Mouse (Mus musculus) liver, embryonic 14.5 days (tissue): ENCODE data around the gene Abr. TPM values are rescaled to one million over a fixed set of nuclear protein-coding genes. Genes with fewer than 3 reads are reported as not detected.

Experiments used
- ATAC-seq: fragments of 200-750 bp; cut with Nextera tagmentation; 2 replicates; pipeline ENCODE4 v1.8.0; 2017; ENCODE audit warnings: moderate number of reproducible peaks, mild to moderate bottlenecking, moderate library complexity; ENCODE audit not compliant: insufficient read depth
- DNase-seq, 3 experiments: peaks; one replicate each; pipeline ENCODE4 v3.0.0-alpha.2; 2012 to 2013; ENCODE audit warnings: low read depth in 3 of 3, low spot score in 3 of 3
- H3K27ac ChIP-seq: fragments of 300-500 bp; sonication (generic); 2 replicates; pipeline ENCODE4 v1.5.1; 2014; ENCODE audit warnings: moderate library complexity, mild to moderate bottlenecking, control low read depth, inconsistent platforms
- H3K27me3 ChIP-seq: fragments of 300-500 bp; sonication (generic); 2 replicates; pipeline ENCODE4 v1.6.1; 2014; ENCODE audit warnings: mild to moderate bottlenecking, low read length, moderate library complexity; ENCODE audit not compliant: control insufficient read depth, insufficient read depth
- H3K36me3 ChIP-seq: fragments of 300-500 bp; sonication (generic); replicated peaks from 2 replicates; pipeline ENCODE4 v1.6.1; 2014; ENCODE audit warnings: low read depth; ENCODE audit not compliant: control insufficient read depth, insufficient read depth
- H3K4me1 ChIP-seq, 2 experiments: fragments of 200-500 bp in 1 of 2; fragments of 300-500 bp in 1 of 2; sonication (generic) in 1 of 2; replicated peaks; 2 replicates each; pipeline ENCODE4 v1.6.1; 2012 to 2014; ENCODE audit warnings: antibody characterized with exemption in 1 of 2, inconsistent platforms in 1 of 2, low read length in 1 of 2; ENCODE audit not compliant: control insufficient read depth in 2 of 2, insufficient read depth in 2 of 2
- H3K4me2 ChIP-seq: fragments of 300-500 bp; sonication (generic); 2 replicates; pipeline ENCODE4 v1.6.1; 2014; ENCODE audit warnings: low read depth, mild to moderate bottlenecking, control low read depth, moderate library complexity
- H3K4me3 ChIP-seq, 2 experiments: fragments of 200-500 bp in 1 of 2; fragments of 300-500 bp in 1 of 2; sonication (generic) in 1 of 2; 2 replicates each; pipeline ENCODE4 v1.5.1; 2012 to 2014; ENCODE audit warnings: low read depth in 2 of 2, low read length in 2 of 2, mild to moderate bottlenecking in 2 of 2, control low read depth in 1 of 2, inconsistent platforms in 1 of 2, moderate library complexity in 1 of 2; ENCODE audit not compliant: insufficient read depth in 1 of 2
- H3K9ac ChIP-seq: fragments of 300-500 bp; sonication (generic); replicated peaks from 2 replicates; pipeline ENCODE4 v1.6.1; 2014; ENCODE audit warnings: mild to moderate bottlenecking, control low read depth, moderate library complexity
- H3K9me3 ChIP-seq: fragments of 300-500 bp; sonication (generic); 2 replicates; pipeline ENCODE4 v1.6.1; 2016; ENCODE audit warnings: low read length, mixed read lengths; ENCODE audit not compliant: control insufficient read depth
- CTCF ChIP-seq: IDR thresholded peaks from 2 replicates; pipeline ENCODE4 v1.5.1; 2016; ENCODE audit warnings: antibody characterized with exemption, low read depth, control low read depth
- EP300 ChIP-seq: IDR thresholded peaks from 2 replicates; pipeline ENCODE4 v1.6.1; 2016; ENCODE audit warnings: antibody characterized with exemption, low read depth
- WGBS: fragments of 180-500 bp; shearing (Covaris S2); extraction: QIAGEN DNeasy Blood & Tissue Kit; methylation state at CpG from one replicate; pipeline ENCODE4 v1.1.7; 2014; ENCODE audit not compliant: insufficient replicate concordance; 5-methylcytosine and 5-hydroxymethylcytosine counted together
- polyA plus RNA-seq, 2 experiments: library from polyadenylated mRNA; depleted of rRNA in 1 of 2; stranded (reverse) in 1 of 2; unstranded in 1 of 2; fragments of >200 nt; fragmentation: Nextera tagmentation in 1 of 2; extraction: Ambion mirVana in 1 of 2; gene quantifications; 2 replicates each; pipeline versions ENCODE4 v1.2.1 to v1.2.3; 2012 to 2014

The Abr gene
- polyA plus RNA-seq, 2 experiments = 2.3 to 3.3 TPM

DNA sequence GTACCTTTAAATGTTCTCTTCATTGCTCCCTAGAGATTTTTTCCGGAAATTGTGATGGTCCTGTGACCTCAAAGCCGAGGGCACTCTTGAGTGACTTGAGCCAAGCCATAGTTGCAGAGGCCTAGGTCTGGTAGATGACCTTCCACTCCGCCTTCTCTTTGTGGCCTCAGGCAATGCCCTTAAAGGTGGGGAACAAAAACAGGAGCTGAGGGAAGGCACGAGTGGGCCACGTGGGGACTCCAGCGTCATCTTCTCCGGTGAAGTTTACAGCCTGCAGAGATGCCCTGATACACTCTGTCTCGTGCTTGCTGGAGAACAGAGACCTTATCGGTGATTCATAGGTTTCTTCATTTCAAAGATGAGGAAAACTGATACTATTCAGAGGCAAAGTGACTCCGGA lies 2.0 kb upstream of the Abr start:
- no peak overlapping the region for H3K9ac ChIP-seq
- H3K4me1 ChIP-seq = no peaks in the 10 kb centered on the region
- H3K9me3 ChIP-seq = no peaks in the 10 kb centered on the region
- H3K4me2 ChIP-seq = no peak overlapping the region
- H3K27me3 ChIP-seq = peaks cover 40% of the 10 kb centered on the region
- H3K36me3 ChIP-seq = no peaks in the 10 kb centered on the region
- no peak overlapping the region for H3K4me3 ChIP-seq
- no peak overlapping the region for H3K27ac ChIP-seq
- TF ChIP-seq CTCF (no peak), EP300 (no peak)
- ATAC-seq = no peak
- no peak for DNase-seq
- 44% methylated on average over 10 of the region's 10 CpGs for WGBS

DNA sequence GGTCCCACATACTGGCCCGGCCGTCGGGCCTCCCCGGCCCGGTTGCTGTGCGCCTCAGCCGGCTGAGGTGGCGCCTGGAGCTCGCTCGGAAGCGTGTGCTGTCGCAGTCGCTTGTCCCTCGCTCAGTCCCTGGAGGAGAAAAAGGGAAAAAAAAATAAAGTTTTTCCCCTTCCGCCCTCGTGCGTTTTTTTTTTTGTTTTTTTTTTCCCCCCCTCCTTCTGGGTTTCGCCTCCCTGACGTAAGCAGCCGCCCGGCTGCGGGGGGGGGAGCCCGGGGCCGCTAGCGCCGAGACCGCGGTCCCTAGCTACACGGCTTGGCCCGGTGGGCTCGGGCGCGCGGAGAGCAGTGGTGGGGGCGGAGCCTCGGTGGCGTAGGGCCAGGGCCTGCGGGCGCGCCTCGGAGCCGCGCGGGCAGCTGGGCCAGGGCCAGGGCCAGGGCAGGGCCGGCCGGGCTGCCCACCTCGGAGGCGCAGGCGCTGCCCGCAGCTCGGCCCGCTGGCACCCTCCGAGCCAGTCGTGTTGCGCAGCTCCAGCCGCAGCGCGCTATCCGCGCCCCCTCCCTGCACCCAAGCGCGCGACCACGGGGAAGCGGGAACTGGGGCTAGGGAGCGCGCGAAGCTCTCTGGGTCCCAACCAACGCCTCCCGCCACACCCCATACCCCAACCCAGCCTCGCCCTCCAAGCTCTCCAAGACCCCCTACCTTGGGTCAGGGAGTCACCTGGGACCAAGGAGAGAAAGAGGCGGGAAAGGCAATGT lies 1.3 kb upstream of the Abr start:
- H3K4me3 ChIP-seq = peak overlapping the region; percentile 45 to 50
- H3K27ac ChIP-seq = no peak overlapping the region
- TF ChIP-seq EP300 = no peak
- TF ChIP-seq CTCF = no peak
- H3K36me3 ChIP-seq = no peaks in the 10 kb centered on the region
- WGBS = 2% methylated on average over 68 of the region's 72 CpGs
- H3K4me2 ChIP-seq = peak overlapping the region; percentile 59
- H3K4me1 ChIP-seq = no peaks in the 10 kb centered on the region
- no peak for ATAC-seq
- DNase-seq = no peak
- H3K9me3 ChIP-seq = no peaks in the 10 kb centered on the region
- no peak overlapping the region for H3K9ac ChIP-seq
- H3K27me3 ChIP-seq = peaks cover 40% of the 10 kb centered on the region

DNA sequence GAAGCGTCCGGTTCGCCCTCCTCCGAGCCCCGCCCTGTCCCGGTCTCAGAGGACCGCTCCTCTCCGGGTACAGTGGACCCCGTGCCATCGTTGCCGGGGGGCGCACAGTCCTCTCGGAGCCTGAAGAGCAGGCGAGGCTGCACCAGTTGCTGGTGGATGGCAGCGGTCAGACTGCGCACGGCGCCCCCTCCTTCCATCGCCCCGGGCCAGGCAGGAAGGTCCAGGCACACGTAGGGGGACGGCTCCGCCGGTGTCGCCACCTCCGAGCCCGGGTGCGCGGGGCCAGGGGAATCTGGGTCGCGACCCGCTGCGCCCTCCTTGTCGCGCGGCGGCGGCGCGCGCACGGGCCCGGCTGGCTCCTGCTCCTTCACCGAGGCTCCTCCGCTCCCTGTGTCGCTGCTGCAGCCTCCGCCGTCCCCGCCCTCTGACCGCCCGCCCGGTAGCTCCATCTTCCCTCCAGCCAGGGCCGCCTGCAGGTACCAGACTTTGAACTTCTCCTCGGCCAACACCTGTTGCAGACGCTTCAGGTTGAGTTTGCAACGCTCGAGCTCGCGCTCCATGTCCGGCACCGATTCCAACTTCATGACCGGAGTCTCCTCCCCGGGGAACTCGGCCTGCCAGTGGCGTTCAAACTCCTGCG lies 572 bp upstream of the Abr start:
- H3K9me3 ChIP-seq = no peaks in the 10 kb centered on the region
- H3K4me2 ChIP-seq = peak overlapping the region; percentile 59
- H3K27ac ChIP-seq = no peak overlapping the region
- under 1% methylated on average over 60 of the region's 66 CpGs for WGBS
- TF ChIP-seq CTCF (no peak), EP300 (no peak)
- H3K27me3 ChIP-seq = peaks cover 40% of the 10 kb centered on the region
- H3K4me1 ChIP-seq = no peaks in the 10 kb centered on the region
- no peaks in the 10 kb centered on the region for H3K36me3 ChIP-seq
- no peak for ATAC-seq
- no peak for DNase-seq
- H3K4me3 ChIP-seq = peak overlapping the region; percentile 45 to 50
- H3K9ac ChIP-seq = no peak overlapping the region

DNA sequence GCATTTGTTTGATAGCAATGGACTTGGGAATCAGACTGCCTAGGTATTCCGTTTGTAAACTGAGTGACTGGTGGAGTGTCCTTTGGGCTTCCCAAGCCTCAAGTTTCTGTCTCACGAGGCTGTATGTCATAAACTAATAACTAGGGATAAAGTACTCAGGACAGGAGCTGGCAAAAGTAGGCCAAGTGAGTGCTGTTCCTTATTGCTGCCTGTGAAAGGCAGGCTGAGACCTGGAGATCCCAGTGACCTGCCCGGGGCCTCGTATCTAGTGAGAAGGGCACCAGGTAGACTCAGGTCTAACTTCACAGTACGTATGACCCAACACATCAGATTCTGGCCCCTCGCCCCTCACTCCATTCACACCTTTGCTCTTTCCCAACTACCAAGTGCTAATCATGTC lies 4.0 kb downstream of the Abr start:
- DNase-seq (no peak), ATAC-seq (no peak)
- H3K4me1 ChIP-seq = no peaks in the 10 kb centered on the region
- no peaks in the 10 kb centered on the region for H3K36me3 ChIP-seq
- H3K4me2 ChIP-seq = no peak overlapping the region
- no peaks in the 10 kb centered on the region for H3K9me3 ChIP-seq
- 58% methylated on average over 6 of the region's 6 CpGs for WGBS
- TF ChIP-seq CTCF (no peak), EP300 (no peak)
- no peak overlapping the region for H3K4me3 ChIP-seq
- peaks cover 23% of the 10 kb centered on the region for H3K27me3 ChIP-seq
- no peak overlapping the region for H3K9ac ChIP-seq
- H3K27ac ChIP-seq = no peak overlapping the region

- TF ChIP-seq CTCF (no peak), EP300 (no peak)
- H3K27me3 ChIP-seq = no peaks in the 10 kb centered on the region; the same call in none of the 2 replicates
- H3K27ac ChIP-seq = no peak overlapping the region
- H3K9ac ChIP-seq = no peak overlapping the region
- H3K9me3 ChIP-seq = no peaks in the 10 kb centered on the region
- DNase-seq (no peak), ATAC-seq (no peak)
- no peaks in the 10 kb centered on the region for H3K4me1 ChIP-seq
- H3K36me3 ChIP-seq = no peaks in the 10 kb centered on the region
- no peak overlapping the region for H3K4me3 ChIP-seq
- 35% methylated on average over 2 of the region's 2 CpGs for WGBS
- H3K4me2 ChIP-seq = no peak overlapping the region
Observed at GRCm38 (mm10) chr11:76614246-76614645, 7.9 kb downstream of the Abr start.
